Mouse (Mus musculus) embryo, embryonic 10.5 days (tissue): ENCODE data around the gene Tnnt2.

ENCODE experiments used
- DNase-seq: peaks from one replicate; pipeline ENCODE4 v3.0.0-alpha.2; 2015; ENCODE audit warnings: low spot score

The Tnnt2 gene

GRCm38 (mm10) chr1:135835716-135836483, at the start of gene Tnnt2:
Tnnt2 (plus strand) TSS chr1:135836354.
- peak; percentile 45 for DNase-seq

- peak; percentile 91 for DNase-seq
These were observed 48.4 kb upstream of the Tnnt2 start for GRCm38 (mm10) chr1:135787799-135788198.

- peak; percentile 32 for DNase-seq
These were observed 47.4 kb upstream of the Tnnt2 start for GRCm38 (mm10) chr1:135788708-135789107.

- peak; percentile 86 for DNase-seq
These were observed 46.3 kb upstream of the Tnnt2 start for GRCm38 (mm10) chr1:135789815-135790214.

- no peak for DNase-seq
These were observed 43.8 kb upstream of the Tnnt2 start for GRCm38 (mm10) chr1:135792143-135792939.

- peak; percentile 45 for DNase-seq
These were observed 42.6 kb upstream of the Tnnt2 start for GRCm38 (mm10) chr1:135793370-135794215.

GRCm38 (mm10) chr1:135794216-135795134, 41.7 kb upstream of the Tnnt2 start:
- peak; percentile 48 for DNase-seq

- DNase-seq, result no peak
These were observed 37.7 kb upstream of the Tnnt2 start for GRCm38 (mm10) chr1:135798492-135798891.

- DNase-seq, result no peak
These were observed 37.0 kb upstream of the Tnnt2 start for GRCm38 (mm10) chr1:135799109-135799627.

GRCm38 (mm10) chr1:135800192-135800950, 35.8 kb upstream of the Tnnt2 start:
- no peak for DNase-seq

- no peak for DNase-seq
These were observed 28.6 kb upstream of the Tnnt2 start for GRCm38 (mm10) chr1:135807546-135807945.

- DNase-seq, result no peak
These were observed 26.0 kb upstream of the Tnnt2 start for GRCm38 (mm10) chr1:135810180-135810579.

- DNase-seq, result peak; percentile 86
These were observed 25.0 kb upstream of the Tnnt2 start for GRCm38 (mm10) chr1:135811016-135811646.

- no peak for DNase-seq
These were observed 23.9 kb upstream of the Tnnt2 start for GRCm38 (mm10) chr1:135812205-135812604.

GRCm38 (mm10) chr1:135812618-135813017, 23.5 kb upstream of the Tnnt2 start:
- no peak for DNase-seq

- no peak for DNase-seq
These were observed 23.1 kb upstream of the Tnnt2 start for GRCm38 (mm10) chr1:135813071-135813470.

GRCm38 (mm10) chr1:135813687-135814395, 22.3 kb upstream of the Tnnt2 start:
- DNase-seq, result no peak

GRCm38 (mm10) chr1:135814531-135814930, 21.6 kb upstream of the Tnnt2 start:
- no peak for DNase-seq

- DNase-seq, result no peak
These were observed 18.6 kb upstream of the Tnnt2 start for GRCm38 (mm10) chr1:135817595-135817994.
